Mouse (Mus musculus) left cerebral cortex, adult 18-20 months (tissue): Measurements from ENCODE around the gene R3hdm2. TPM values are rescaled to one million over a fixed set of nuclear protein-coding genes. Genes with fewer than 3 reads are reported as not detected.

ENCODE experiments used
- DNase-seq, 2 experiments: peaks; one replicate each; pipeline ENCODE4 v3.0.0; 2021 to 2022; ENCODE audit warnings: low spot score in 2 of 2, mixed read lengths in 1 of 2
- long read RNA-seq, 2 experiments: library from polyadenylated mRNA; stranded (forward); transcript quantifications; one replicate each; pipeline ENCODE4 v2.0.0; 2021
- total RNA-seq, 2 experiments: library from RNA; stranded (reverse); gene quantifications; 2 replicates each; pipeline ENCODE4 v1.2.3; 2021

Gene R3hdm2
- 100 to 1,000 TPM; 317 to 326 TPM for total RNA-seq
- long read RNA-seq, experiment 1, full-length matches to known transcripts, result 21 of 180 reads
- long read RNA-seq, experiment 1, partial matches to known transcripts, result 56 of 180 reads
- long read RNA-seq, experiment 1, other reads (novel, unspliced or antisense), result 103 of 180 reads
- long read RNA-seq, experiment 2, full-length matches to known transcripts, result 9 of 117 reads
- long read RNA-seq, experiment 2, partial matches to known transcripts, result 63 of 117 reads
- long read RNA-seq, experiment 2, other reads (novel, unspliced or antisense), result 45 of 117 reads

DNA sequence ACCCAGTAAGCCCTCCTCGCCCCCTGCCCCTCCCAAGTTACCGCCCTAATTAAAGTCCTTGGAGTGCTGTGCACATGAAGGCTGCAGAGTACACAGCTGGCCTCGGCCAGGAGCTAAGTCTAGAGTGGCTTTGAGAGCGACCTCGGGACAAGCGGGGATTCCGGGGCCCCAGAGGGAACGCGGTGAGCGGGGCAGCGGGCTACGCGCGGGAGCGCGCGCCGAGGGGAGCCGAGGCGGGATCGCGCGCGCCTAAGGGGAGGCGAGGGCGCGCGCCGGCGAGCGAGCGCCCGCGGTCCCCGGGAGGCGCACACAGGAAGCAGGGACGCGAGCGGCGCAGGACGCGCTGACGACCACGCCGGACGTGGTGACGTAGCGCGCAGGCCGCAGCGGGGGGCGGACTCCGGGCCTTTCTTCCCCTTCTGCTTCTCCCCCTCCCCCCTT lies at the start of gene R3hdm2:
Gene R3hdm2, plus strand, starts transcription at position 77 of the 441 bp plus-strand sequence.
- peak; percentile 85 to 93 for DNase-seq

DNA sequence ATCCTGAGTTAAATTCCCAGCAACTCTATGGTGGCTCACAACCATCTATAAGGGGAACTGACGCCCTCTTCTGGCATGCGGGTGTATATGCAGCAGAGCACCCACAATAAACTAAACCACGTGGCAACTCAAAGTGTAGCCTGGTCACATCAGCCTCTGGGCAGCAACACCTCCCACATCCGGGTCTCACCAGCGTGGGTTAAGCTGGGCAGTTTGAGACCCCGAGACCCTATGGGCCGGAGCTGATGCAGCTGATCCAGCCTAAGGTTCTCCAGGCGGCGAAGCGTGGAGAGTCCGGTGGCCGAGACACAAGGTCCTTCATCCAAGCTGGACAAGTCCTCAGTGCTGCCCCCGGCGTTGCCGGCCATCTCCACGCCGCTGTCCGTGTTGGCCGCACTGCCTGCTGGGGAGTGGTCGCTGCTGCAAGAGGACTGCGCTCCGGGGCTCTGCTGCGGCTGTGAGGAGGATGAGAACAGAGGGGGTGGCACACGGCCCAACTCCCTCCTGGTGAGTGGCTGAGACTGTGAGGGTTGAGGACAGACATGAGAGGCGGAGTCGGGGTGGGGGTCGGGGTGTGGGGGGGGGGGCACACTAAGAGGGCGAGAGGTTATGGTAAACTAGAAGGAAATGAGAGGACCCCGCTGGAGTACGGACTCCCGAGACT lies 47.8 kb upstream of the R3hdm2 start:
- DNase-seq, result no peak

DNA sequence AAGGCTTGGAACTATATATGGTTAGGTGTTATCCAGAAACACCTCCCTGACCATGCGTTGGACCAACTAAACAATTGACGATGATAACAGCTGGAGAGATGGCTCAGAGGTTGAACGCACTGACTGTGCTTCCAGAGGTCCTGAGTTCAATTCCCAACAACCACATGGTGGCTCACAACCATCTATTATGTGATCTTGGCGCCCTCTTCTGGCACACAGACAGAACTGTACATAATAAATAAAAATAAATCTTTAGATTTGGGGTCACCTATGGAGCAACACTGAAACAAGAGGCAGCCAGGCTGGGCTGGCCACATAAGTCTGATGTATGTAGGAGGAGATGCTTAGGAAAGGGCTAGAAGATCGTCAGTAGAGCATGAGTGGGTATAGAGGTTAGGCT lies 47.0 kb upstream of the R3hdm2 start:
- no peak for DNase-seq

DNA sequence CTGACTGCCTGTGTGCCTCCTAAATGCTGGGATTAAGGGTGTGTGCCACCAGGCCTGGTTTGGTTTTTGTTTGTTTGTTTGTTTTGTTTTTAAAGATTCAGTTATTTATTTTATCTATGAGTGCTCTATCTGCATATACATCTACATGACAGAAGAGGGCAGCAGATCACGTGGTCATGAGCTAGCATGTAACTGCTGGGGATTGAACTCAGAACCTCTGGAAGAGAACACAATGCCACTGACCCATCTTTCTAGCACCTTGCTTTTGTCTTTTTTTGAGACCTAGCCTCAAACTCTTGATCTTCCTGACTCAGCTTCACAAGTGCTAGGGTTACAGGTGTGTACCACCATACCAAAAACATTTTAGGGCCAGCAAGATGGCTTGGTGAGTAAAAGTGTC lies 44.9 kb upstream of the R3hdm2 start:
- no peak for DNase-seq

DNA sequence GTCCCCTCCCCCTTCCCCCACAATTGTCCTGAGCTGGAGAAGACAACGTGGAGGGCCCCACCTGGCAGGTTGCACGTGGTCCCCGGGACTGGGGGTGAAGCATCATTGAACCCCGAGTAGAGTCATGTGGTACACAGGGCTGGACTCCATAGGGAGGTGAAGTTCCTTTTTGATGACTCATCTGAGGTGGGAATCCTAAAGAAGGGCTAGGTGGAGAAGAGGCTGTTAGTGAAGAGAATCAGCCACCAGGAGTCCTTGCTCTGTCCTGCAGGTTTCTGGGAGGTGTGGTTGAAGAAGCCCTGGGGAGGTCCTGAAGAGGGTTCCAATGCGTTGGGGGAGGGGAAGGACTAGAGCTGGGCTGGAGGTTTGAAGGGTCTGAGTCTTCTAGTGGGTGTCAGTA lies 43.2 kb upstream of the R3hdm2 start:
- DNase-seq, result no peak

DNA sequence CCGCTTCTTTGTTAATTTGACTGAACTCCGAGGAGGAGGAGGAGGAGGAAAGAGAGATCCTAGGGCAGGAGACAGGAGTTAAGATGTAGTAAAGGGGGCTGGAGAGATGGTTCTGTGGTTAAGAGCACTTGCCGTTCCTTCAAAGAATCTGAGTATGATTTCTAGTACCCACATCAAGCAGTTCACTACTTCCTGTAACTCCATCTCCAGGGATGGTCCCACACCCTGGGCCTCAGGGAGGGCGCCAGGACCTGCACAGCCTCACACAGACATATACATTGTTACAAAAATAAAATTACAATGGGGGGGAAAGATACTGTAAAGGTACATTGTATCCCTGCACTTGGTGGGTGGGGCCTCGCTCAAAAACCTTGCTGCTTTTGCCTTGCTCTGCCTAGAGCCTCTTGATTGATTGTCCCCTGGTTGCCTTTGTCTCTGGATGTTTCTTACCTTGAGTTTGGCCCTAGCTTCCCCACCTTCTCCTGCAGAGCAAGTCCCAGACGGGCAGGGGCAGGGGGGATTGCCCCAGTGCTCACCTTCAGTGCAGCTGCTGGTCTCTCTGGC lies 42.5 kb upstream of the R3hdm2 start:
- DNase-seq, result no peak

DNA sequence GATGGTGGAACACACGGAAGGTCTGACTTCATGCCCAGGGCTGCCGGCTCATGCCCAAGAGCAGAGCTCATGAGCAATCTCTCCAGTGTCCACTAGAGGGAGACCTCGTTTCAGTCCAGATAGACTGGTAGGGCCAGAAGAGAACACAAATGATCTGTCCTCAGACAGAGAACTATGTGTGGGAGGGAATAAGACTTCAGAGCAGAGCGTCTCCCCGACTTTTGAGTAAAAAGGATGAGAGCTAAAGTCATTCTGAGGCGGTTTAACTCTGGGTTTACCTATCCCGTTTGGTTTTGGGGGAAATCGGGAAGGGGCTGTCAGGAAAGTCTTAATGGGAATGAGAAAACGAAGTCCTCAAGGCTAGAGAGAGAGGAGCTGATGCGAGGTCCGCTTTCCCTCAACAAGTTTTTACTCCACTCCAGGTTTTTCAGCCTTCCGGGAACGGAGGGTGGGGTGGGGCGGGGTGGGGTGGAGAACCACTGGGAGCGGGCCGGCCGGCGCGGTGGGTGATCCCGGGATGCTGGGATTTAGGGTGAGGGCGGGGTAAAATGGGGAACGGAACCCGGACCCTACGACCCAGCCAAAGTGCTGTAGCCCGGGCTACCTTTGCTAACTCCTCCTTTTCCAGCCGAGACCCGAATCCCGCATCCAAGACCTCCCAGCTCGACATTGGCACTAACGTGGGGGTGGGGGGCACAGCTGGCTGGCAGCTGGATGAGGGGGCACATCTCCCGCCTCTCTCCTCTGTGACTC lies 41.0 kb upstream of the R3hdm2 start:
- peak; percentile 90 for DNase-seq

DNA sequence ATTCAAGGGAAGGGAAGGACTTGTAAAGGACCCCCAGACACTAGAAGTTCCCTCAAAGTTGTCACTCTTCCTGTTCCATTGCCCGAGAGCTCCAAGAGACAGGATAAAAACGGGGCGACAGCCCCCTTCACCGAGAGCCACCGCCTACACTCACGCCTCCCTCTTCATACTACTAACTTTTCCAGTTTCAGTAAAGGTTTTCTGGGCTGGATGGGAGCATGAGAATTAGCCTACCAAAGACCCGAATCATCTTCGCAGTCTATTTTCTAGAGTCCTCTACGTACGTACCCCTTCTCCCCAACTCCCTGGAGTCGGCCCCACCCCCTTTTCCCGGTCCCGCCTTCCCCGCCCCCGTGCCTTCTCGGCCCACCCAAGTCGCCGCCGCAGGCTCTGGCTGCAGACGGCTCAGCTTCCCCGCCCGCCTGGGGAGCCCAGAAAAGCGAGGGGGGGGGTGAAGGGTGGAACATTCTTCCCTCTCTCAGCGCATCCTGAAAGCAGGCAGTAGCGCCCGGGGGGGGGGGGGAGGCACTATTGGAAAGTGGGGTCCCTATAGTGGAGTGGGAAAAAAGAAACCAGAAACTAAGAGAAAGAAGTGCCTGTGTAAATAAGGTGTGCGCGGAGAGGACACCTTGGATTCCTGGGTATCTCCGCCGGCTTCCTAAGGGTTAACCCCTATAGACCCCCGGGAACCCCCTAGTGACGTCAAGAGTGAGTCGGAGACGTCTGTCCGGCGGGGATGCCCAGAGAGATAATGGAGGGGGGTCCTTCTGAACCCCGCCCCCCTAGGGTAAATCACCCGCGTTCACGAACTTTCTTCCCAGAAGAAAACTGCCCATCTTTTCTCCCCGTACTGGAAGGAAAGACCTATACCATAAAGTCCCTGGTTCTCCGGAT lies 40.2 kb upstream of the R3hdm2 start:
- DNase-seq, result no peak

DNA sequence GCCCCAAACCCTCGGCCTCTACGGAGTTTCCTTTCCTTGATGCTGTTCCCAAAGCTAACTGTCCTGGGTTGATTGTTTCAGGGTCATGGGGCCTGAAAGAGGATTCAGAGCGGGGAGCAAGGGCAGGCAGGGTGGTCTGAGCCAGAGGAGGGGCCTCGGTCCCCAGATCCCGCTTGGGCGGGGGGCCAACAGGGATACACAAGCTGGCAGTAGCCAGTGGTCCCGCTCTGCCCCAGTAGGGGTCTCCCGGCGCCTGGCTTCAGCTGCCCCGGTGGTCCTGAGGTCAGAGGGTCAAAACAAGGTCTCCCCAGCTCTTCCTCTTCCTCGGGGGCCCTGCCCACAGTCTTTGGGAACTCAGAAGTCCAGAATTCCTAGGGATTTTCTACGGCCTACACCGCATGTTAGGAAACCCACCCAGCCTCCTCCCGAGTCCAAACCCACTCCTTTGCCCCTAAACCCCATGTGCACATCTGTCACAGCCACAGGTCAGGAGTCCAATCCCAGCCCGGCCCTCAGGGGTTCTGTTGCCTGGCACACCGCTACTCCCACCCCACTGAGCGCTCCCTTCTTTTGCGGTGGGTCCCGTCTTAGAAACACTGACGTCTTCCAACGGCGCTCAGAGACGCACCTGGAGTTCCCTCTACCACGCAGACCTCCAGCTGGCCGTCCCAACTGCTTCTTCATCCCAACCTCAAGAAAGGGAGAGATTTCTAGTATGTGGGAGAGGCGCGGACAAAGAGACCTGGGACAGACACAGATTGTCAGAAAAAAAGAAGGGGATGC lies 39.4 kb upstream of the R3hdm2 start:
- no peak for DNase-seq

DNA sequence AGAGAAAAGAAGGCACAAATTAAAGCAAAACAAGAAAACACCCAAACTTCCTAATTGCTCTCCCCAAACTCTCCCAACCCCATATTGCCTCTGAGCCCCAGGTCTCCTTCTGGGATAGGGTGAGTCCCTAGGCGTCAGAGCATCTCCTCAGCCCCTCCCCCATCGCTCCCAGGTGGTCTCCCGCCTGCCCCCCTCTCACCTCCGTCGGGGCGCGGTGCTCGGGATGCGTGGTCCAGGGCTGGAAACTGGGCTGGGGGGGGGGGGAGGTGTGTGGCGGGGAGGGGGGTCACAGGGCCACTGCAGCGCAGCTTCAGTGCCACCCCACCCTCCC lies 38.8 kb upstream of the R3hdm2 start:
- no peak for DNase-seq

DNA sequence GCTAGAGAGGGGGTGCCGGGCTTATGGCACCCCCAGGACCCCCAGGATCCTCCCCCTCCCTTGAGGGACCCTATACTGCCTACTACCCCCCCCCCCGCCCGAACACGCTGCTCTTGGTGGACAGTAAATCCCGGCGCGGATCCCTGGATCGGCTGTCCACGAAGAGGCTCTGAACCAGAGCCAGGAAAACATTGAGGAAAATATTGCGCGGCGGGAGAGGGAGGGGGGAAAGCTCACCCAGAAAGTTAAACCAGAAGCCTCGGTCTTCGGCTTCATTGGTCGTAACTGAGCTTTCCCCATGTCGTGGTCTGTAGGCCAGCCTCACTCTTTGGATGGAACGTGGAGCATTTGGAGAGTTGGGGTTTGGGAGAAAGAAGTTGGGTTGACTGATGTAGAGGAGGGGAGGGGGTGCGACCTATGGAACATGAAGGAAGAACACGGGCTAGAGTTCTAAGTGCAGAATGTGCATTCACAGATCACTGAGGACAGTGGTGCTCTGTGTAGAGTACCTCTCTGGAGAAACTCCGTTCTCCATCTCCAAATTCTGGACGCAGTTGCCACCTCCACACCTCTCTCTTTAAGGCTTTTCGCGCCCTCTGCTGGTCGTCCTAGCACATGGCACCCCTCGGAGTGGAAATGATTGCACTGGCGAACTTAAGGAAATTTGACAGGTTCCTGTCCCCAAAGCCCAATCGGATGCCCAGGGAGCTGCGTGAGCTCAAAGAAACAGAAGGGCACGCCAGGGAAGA lies 38.1 kb upstream of the R3hdm2 start, which contains the start of gene Gli1:
Gene Gli1, minus strand, starts transcription at position 84 of the 749 bp plus-strand sequence.
- DNase-seq, result peak; percentile 82

DNA sequence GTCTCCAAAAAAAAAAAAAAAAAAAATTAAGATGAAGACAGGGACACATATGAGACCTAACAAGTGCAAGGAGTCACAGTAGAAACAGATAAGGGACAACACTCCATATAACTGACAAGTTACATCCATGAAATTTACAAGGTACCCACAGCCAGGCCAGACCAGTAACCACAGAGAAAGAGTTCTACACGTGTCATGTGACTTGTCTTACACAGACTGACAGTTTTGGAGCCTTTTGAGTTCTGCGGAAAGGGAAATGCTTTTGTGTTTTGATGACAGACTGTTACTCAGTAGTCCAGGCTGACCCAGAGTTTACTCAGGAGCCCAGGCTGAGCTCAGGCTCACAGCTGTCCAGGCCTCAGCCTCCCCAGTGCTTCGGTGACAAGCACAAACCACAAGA lies 37.1 kb upstream of the R3hdm2 start:
- DNase-seq, result no peak

DNA sequence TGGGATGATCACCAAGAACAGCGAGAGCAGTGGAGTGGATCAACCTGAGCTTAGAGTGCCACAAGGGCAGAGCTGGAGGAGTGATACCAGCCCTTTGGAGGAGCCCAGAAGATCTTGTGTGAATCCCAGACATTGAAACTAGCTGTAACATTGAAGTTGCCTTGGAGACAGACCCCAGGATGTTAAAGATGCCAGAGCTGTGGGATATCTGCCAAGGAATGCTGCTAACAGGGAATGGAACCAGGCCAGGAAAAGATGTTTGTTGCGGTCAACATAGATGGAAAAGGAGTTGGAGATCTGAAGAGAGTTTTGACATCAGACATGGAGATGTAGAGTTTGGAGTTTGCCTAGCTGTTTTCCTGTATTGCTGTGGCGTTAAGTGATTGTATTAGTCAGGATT lies 34.0 kb upstream of the R3hdm2 start:
- no peak for DNase-seq

DNA sequence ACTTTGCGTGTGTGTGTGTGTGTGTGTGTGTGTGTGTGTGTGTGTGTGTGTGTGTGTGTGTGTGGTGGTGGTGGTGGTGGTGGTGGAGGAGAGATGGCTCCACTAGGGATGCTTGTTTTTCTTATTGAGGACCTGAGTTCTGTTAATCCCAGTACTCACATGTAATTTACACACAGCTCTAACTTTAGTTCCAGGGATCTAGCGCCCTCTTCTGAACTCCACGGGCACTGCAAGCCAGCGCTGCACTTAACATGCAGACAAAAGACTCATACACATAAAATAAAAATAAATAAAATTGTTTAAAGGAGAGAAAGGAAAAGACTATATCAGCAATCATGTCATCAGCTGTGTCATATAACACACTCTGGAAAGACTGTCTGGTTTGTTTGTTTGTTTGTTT lies 31.2 kb upstream of the R3hdm2 start:
- no peak for DNase-seq

DNA sequence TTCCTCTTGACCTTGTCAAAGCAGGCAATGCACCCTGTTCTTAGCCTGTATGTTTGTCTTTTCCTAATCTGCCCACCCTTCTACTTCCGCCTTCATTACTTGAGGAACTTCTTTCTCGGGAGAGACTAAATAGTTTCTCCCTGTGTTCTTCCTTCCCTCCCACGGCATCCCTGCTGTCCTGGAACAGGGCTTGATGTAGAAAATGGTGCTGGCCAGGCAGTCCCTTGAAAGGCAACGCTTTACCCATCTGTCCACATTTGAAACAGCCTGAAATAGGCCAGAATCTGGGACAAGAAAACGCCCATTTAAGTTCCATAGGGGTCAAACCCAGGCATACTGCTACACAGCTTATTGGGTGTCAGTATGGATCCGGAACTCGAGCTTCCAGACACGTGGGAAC lies 30.3 kb upstream of the R3hdm2 start:
- DNase-seq, result peak in 1 of 2 experiments; percentile 53

DNA sequence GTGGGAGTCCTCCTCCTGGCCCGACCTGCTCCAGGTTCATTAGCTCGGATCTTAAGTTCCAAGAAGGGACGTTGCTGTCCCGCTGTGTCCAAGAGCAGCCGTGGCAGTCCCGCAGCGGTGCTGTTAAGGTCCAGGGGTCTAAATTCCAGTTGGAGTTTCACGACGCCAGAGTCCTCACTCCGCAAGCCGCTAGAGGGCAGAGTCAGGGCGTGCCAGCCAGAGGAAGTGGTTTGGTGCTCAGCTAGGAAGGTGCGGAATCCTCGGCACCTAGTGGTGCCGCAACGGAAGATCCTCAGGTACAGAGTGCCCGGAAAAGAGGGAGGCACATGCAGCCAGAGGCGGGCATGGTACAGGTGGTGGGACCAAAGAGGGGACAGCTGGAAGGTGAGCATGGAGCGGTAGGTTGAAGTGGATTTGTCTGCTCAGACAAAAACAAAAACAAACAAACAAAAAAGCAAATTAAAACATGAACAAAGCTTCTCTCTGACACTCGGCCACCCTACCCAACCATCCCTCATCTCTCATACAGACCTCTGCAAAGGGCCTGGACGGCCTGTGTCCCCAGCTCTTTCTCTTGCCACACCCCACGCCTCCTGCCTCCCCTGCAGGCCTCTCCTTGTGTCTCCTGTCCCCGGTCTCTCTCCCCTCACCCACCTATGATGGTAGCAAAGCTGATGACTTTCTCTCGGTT lies 29.4 kb upstream of the R3hdm2 start:
- DNase-seq, result peak; percentile 79 to 82

DNA sequence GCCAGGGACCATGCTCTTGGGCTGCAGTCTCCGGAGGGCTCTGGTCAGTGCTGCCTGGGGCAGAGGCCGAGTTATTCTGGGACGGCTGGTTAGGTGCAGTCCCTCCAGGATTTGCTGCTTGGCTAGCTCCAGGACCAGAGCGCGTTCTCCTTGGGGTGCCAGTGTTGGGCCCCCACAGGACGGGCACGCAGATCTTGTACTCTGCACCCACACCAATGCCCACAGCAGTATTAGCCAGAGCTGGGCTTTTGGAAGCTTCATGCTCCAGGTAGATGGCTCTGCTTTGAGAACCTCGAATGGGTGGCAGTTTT lies 28.9 kb upstream of the R3hdm2 start:
- DNase-seq, result no peak

DNA sequence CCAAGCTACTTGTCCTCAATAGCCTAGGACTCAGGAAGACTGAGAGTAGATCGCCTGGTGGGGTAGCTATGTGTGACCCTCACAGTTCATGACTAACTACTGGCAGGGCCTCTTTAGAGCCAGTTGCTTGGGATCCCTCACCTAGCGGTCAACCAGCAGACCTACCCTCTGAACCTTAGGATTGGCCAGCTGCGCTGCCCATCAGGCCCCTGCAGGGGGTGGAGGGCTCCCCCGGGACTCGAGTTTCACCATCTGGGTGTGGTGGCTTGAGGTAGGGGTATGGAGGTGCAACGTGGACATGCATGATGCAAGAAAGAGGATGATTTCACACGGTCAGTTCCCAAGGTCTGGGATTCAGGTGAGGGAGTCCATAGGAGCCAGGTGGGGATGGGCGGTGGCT lies 28.4 kb upstream of the R3hdm2 start:
- no peak for DNase-seq

DNA sequence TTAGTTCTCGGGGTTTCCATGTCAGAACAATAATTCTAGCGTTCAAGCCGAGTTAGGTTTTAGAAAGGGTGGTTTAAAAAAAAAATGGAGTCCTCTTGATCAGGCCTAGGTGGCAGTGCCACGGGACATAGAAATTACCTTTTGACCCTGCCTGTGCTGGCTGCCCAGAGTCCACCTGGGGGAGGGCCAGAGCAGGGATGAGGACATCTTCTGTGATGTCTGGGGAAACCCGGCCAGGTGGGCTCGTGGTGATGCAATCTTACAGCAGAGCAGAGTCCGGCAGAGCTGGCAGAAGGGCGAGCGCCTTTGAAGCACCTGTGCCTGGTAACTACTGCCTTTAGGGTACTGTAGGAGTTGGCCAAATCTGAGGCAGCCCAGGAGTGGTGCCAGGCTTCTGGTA lies 27.9 kb upstream of the R3hdm2 start:
- no peak for DNase-seq
